Mouse (Mus musculus) hindbrain, embryonic 11.5 days (tissue): ENCODE results near the gene Ttll5. TPM values are rescaled to one million over a fixed set of nuclear protein-coding genes. Genes with fewer than 3 reads are reported as not detected.

ENCODE experiments used
- ATAC-seq: fragments of 200-750 bp; cut with Nextera tagmentation; 2 replicates; pipeline ENCODE4 v1.8.0; 2017; ENCODE audit warnings: mild to moderate bottlenecking, moderate TSS enrichment, moderate library complexity; ENCODE audit not compliant: low FRiP score
- DNase-seq: peaks from one replicate; pipeline ENCODE4 v3.0.0-alpha.2; 2015; ENCODE audit warnings: low spot score
- H3K27ac ChIP-seq: fragments of 300-500 bp; sonication (generic); 2 replicates; pipeline ENCODE4 v1.5.1; 2014; ENCODE audit warnings: mild to moderate bottlenecking, low read depth, low read length
- H3K27me3 ChIP-seq: fragments of 300-500 bp; sonication (generic); 2 replicates; pipeline ENCODE4 v1.6.1; 2014; ENCODE audit warnings: mild to moderate bottlenecking, low read length, moderate library complexity, mixed read lengths; ENCODE audit not compliant: control insufficient read depth, insufficient read depth
- H3K36me3 ChIP-seq: fragments of 300-500 bp; sonication (generic); 2 replicates; pipeline ENCODE4 v1.6.1; 2014; ENCODE audit warnings: mild to moderate bottlenecking, low read length, moderate library complexity, mixed read lengths; ENCODE audit not compliant: control insufficient read depth, insufficient read depth
- H3K4me1 ChIP-seq: fragments of 300-500 bp; sonication (generic); replicated peaks from 2 replicates; pipeline ENCODE4 v1.6.1; 2014; ENCODE audit warnings: low read length, mixed read lengths; ENCODE audit not compliant: control insufficient read depth, insufficient read depth
- H3K4me2 ChIP-seq: fragments of 300-500 bp; sonication (generic); replicated peaks from 2 replicates; pipeline ENCODE4 v1.6.1; 2014; ENCODE audit warnings: mild to moderate bottlenecking, low read depth, low read length
- H3K4me3 ChIP-seq: fragments of 300-500 bp; sonication (generic); 2 replicates; pipeline ENCODE4 v1.5.1; 2014; ENCODE audit warnings: low read depth, low read length
- H3K9ac ChIP-seq: fragments of 300-500 bp; sonication (generic); 2 replicates; pipeline ENCODE4 v1.6.1; 2014; ENCODE audit warnings: low read depth, low read length
- H3K9me3 ChIP-seq: fragments of 300-500 bp; sonication (generic); 2 replicates; pipeline ENCODE4 v1.6.1; 2016; ENCODE audit warnings: low read length; ENCODE audit not compliant: control insufficient read depth
- WGBS: fragments of 180-500 bp; shearing (Covaris S2); extraction: QIAGEN DNeasy Blood & Tissue Kit; methylation state at CpG from one replicate; pipeline ENCODE4 v1.1.7; 2014; 5-methylcytosine and 5-hydroxymethylcytosine counted together
- polyA plus RNA-seq: library from polyadenylated mRNA; unstranded; fragments of >200 nt; fragmentation: Nextera tagmentation; extraction: Ambion mirVana; gene quantifications from 2 replicates; pipeline ENCODE4 v1.2.1, GENCODE M21; 2014

Ttll5 gene
- polyA plus RNA-seq, 1 experiment from 2014 or later, result 25.6 TPM

GRCm38 (mm10) chr12:86090764-86091163 lies 266.3 kb downstream of the Ttll5 start:
- no peak overlapping the region for H3K4me3 ChIP-seq
- ATAC-seq, result no peak
- no peaks in the 10 kb centered on the region for H3K9me3 ChIP-seq
- no peaks in the 10 kb centered on the region for H3K27me3 ChIP-seq
- no peak overlapping the region for H3K4me2 ChIP-seq
- no peak for DNase-seq
- H3K4me1 ChIP-seq, result 0 out of 2 replicates have a peak, but pooled peaks cover 2% of the 10 kb centered on the region
- H3K27ac ChIP-seq, result no peak overlapping the region
- no peaks in the 10 kb centered on the region for H3K36me3 ChIP-seq
- no peak overlapping the region for H3K9ac ChIP-seq
- WGBS, result 70% methylated on average over 4 of the region's 4 CpGs

- no peak overlapping the region for H3K4me2 ChIP-seq
- ATAC-seq (no peak), DNase-seq (peak; percentile 18)
- WGBS, result 54% methylated on average over 18 of the region's 18 CpGs
- no peaks in the 10 kb centered on the region for H3K36me3 ChIP-seq
- H3K27ac ChIP-seq, result no peak overlapping the region
- H3K9ac ChIP-seq, result no peak overlapping the region
- H3K9me3 ChIP-seq, result no peaks in the 10 kb centered on the region
- H3K4me3 ChIP-seq, result no peak overlapping the region
- no peaks in the 10 kb centered on the region for H3K27me3 ChIP-seq
- 0 out of 2 replicates have a peak, but pooled peaks cover 2% of the 10 kb centered on the region for H3K4me1 ChIP-seq
Observed at GRCm38 (mm10) chr12:86091601-86092132, 267.2 kb downstream of the Ttll5 start.

- H3K9me3 ChIP-seq, result no peaks in the 10 kb centered on the region
- H3K27me3 ChIP-seq, result no peaks in the 10 kb centered on the region
- no peak overlapping the region for H3K9ac ChIP-seq
- H3K36me3 ChIP-seq, result no peaks in the 10 kb centered on the region
- no peak overlapping the region for H3K27ac ChIP-seq
- H3K4me2 ChIP-seq, result no peak overlapping the region
- H3K4me1 ChIP-seq, result 0 out of 2 replicates have a peak, but pooled peaks cover 2% of the 10 kb centered on the region
- ATAC-seq, result no peak
- 92% methylated on average over 4 of the region's 4 CpGs for WGBS
- no peak for DNase-seq
- H3K4me3 ChIP-seq, result no peak overlapping the region
Observed at GRCm38 (mm10) chr12:86094075-86094474, 269.6 kb downstream of the Ttll5 start.

- H3K4me1 ChIP-seq, result 0 out of 2 replicates have a peak, but pooled peaks cover 2% of the 10 kb centered on the region
- no peaks in the 10 kb centered on the region for H3K9me3 ChIP-seq
- ATAC-seq (no peak), DNase-seq (no peak)
- no peaks in the 10 kb centered on the region for H3K36me3 ChIP-seq
- H3K4me3 ChIP-seq, result no peak overlapping the region
- whole genome bisulfite sequencing, result 94% methylated on average over 4 of the region's 4 CpGs
- H3K27me3 ChIP-seq, result no peaks in the 10 kb centered on the region
- no peak overlapping the region for H3K4me2 ChIP-seq
- H3K9ac ChIP-seq, result no peak overlapping the region
- no peak overlapping the region for H3K27ac ChIP-seq
Observed at GRCm38 (mm10) chr12:86095806-86096205, 271.3 kb downstream of the Ttll5 start.

GRCm38 (mm10) chr12:86097781-86098180 lies 273.3 kb downstream of the Ttll5 start:
- no peak for ATAC-seq
- Histone ChIP-seq H3K9ac (no peak overlapping the region), H3K27ac (no peak overlapping the region), H3K27me3 (no peaks in the 10 kb centered on the region), H3K4me3 (no peak overlapping the region), H3K4me1 (peaks cover 2% of the 10 kb centered on the region; the same call in 1 of the 2 replicates), H3K36me3 (no peaks in the 10 kb centered on the region), H3K4me2 (no peak overlapping the region), H3K9me3 (no peaks in the 10 kb centered on the region)
- DNase-seq, result no peak
- 81% methylated on average over 11 of the region's 11 CpGs for WGBS

- ATAC-seq (no peak), DNase-seq (no peak)
- no peak overlapping the region for H3K4me2 ChIP-seq
- H3K9ac ChIP-seq, result no peak overlapping the region
- WGBS, result 77% methylated on average over 3 of the region's 3 CpGs
- H3K9me3 ChIP-seq, result no peaks in the 10 kb centered on the region
- no peaks in the 10 kb centered on the region for H3K27me3 ChIP-seq
- H3K4me3 ChIP-seq, result no peak overlapping the region
- H3K27ac ChIP-seq, result no peak overlapping the region
- H3K4me1 ChIP-seq, result peaks cover 2% of the 10 kb centered on the region; the same call in 1 of the 2 replicates
- no peaks in the 10 kb centered on the region for H3K36me3 ChIP-seq
Observed at GRCm38 (mm10) chr12:86100711-86101110, 276.3 kb downstream of the Ttll5 start.

GRCm38 (mm10) chr12:86102686-86103085 lies 278.2 kb downstream of the Ttll5 start:
- H3K9ac ChIP-seq, result no peak overlapping the region
- 86% methylated on average over 8 of the region's 8 CpGs for WGBS
- no peaks in the 10 kb centered on the region for H3K9me3 ChIP-seq
- no peaks in the 10 kb centered on the region for H3K36me3 ChIP-seq
- no peaks in the 10 kb centered on the region for H3K27me3 ChIP-seq
- no peak overlapping the region for H3K4me2 ChIP-seq
- DNase-seq (no peak), ATAC-seq (no peak)
- H3K27ac ChIP-seq, result no peak overlapping the region
- no peak overlapping the region for H3K4me3 ChIP-seq
- peaks cover 2% of the 10 kb centered on the region; the same call in 1 of the 2 replicates for H3K4me1 ChIP-seq

GRCm38 (mm10) chr12:86103391-86103790 lies 278.9 kb downstream of the Ttll5 start:
- H3K9me3 ChIP-seq, result no peaks in the 10 kb centered on the region
- H3K4me3 ChIP-seq, result no peak overlapping the region
- ATAC-seq, result 0 out of 2 replicates have a peak, but pooled peaks have one; percentile 57
- H3K36me3 ChIP-seq, result no peaks in the 10 kb centered on the region
- no peaks in the 10 kb centered on the region for H3K27me3 ChIP-seq
- DNase-seq, result peak; percentile 43
- WGBS, result 39% methylated on average over 11 of the region's 11 CpGs
- peak overlapping the region; percentile 25; the same call in 1 of the 2 replicates for H3K27ac ChIP-seq
- no peak overlapping the region; the same call in 1 of the 2 replicates for H3K9ac ChIP-seq
- H3K4me1 ChIP-seq, result peaks cover 2% of the 10 kb centered on the region; the same call in 1 of the 2 replicates
- H3K4me2 ChIP-seq, result no peak overlapping the region

- WGBS, result 44% methylated on average over 8 of the region's 8 CpGs
- peak overlapping the region; percentile 7; the same call in 1 of the 2 replicates for H3K9ac ChIP-seq
- peak; percentile 13 for DNase-seq
Observed at GRCm38 (mm10) chr12:86103852-86104251, 279.4 kb downstream of the Ttll5 start.

More at GRCm38 (mm10) chr12:86103852-86104251, 279.4 kb downstream of the Ttll5 start:
- Histone ChIP-seq H3K27ac (peak overlapping the region; percentile 25; the same call in 1 of the 2 replicates), H3K4me3 (no peak overlapping the region), H3K4me1 (peaks cover 2% of the 10 kb centered on the region; the same call in 1 of the 2 replicates), H3K36me3 (no peaks in the 10 kb centered on the region), H3K27me3 (no peaks in the 10 kb centered on the region), H3K4me2 (no peak overlapping the region), H3K9me3 (no peaks in the 10 kb centered on the region)
- no peak for ATAC-seq
